Mouse (Mus musculus) B cell, adult 2 months (primary cell): ENCODE results near the gene Rbm34.
"Not testable (repeated sequence)": the region's sequence is repeated elsewhere in the genome, so short reads cannot be mapped to it uniquely, and the experiment has no call there.

ENCODE experiments used
- DNase-seq, 2 experiments: peaks; one replicate each; pipeline ENCODE4 v3.0.0; 2022

The Rbm34 gene

DNA sequence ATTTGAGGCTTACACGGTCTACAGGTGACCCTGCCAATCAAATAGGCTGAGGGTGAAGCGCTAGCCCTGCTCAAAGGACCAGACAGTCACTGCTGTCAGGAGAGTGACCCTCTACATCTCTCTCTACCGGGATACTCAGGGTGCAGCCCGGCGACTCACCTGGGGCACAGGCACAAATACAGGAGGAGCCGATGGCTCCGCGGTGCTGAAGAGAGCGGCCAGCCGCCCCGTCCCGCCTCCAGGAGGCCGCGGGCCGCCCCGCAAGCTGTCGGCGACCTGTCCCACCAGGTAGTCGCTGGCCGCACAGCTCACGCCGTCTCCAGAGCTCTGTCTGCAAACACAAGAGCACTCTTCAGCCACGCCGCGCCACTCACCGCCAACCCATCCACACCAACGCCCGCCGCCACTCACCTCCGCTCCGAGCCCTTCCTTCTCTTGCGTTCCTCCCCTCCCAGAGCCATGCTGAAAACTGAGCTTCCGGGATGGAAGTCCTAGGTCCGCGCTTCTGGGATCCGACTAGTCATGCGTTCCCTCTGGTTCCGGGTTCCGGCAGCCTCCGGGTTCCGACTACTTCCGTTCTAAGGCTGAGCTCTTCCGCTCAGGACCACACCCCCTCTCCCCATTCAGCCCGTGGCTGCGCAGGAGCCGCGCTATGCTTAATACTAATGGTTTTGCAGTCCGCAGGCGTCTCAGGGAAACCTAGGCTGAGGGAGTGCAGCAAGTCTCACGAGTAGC, at the start of gene Rbm34:
Gene Rbm34 (minus strand): TSS at position 493 of the 735 bp plus-strand sequence.
- peak; percentile 91 for DNase-seq

DNA sequence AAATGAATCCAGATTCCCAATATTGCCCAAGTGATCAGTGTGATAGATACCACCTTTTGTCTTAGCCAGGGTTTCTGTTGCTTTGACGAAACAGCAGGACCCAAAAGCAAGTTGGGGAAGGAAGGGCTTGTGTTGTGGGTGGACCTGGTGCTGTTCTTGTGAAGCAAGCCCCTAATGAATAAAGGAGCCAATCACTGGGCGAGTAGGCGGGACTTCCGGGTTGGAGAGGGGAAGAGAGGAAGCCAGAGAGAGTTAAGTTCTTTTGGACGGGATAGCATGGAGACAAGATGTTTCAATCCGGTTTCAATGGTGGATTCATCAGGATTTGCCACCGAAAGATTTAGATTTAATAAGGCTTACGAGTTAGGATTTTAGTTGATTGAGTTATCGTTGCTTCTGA, 40.8 kb upstream of the Rbm34 start:
- DNase-seq, result no peak

GRCm38 (mm10) chr8:126994506-126994905, 23.6 kb upstream of the Rbm34 start:
- no peak for DNase-seq

GRCm38 (mm10) chr8:126989363-126990153, 18.7 kb upstream of the Rbm34 start:
- no peak for DNase-seq

DNA sequence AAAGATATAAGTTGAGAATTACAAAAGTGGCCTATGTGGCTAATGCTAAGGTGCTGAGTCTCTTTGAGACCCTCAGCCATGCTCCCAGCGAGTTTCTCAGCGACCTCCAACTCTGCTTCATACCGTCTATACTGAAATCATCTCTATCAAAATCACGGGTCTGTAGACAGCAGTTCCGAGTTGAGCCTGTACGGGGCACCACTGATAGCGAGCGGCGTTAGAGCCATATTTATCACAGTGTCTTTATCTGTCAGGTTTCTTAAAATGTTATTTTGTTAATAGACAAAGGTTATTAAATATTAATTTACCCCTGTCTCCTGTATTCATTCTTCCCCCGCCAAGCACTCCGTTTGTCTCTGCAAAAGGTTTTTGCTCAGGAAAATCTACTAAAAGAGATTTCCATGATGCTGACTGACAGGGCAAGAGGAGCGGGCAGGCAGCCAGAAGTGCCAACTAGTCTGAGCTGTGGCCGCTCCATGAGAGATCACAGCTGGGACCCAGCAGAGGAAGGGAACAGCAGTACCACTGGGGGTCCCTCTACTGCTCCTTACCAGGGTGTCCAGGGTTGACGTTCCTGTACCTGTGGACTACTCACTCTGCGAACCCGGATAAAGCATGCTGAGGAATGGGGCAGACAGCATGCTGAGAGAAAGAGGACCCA, 17.6 kb upstream of the Rbm34 start:
- DNase-seq, result no peak

GRCm38 (mm10) chr8:126986495-126986894, 15.6 kb upstream of the Rbm34 start:
- peak; percentile 76 to 79 for DNase-seq

GRCm38 (mm10) chr8:126980046-126980445, 9.2 kb upstream of the Rbm34 start:
- DNase-seq, result no peak

GRCm38 (mm10) chr8:126979091-126979920, 8.4 kb upstream of the Rbm34 start:
- peak in 1 of 2 experiments; percentile 14 for DNase-seq

DNA sequence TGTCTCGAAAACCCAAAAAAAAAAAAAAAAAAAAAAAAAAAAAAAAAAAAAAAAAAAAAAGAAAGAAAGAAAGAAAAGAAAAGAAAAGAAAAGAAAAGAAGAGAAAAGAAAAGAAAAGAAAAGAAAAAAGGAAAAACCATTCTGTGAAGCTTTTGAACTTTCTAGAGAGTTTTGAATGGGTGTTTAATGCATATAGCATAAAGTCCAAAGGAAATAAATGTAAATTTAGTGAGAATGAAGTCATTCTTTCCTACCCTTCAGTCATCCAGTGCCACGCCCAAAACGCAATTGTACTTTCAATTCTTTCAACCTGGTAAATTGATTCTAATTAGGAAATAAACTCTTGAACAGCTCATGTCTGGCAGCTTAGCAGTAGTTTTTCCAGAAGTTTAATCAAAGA, 7.7 kb upstream of the Rbm34 start:
- not testable (repeated sequence) for DNase-seq

- no peak for DNase-seq
Observed at GRCm38 (mm10) chr8:126978028-126978427, 7.2 kb upstream of the Rbm34 start.

DNA sequence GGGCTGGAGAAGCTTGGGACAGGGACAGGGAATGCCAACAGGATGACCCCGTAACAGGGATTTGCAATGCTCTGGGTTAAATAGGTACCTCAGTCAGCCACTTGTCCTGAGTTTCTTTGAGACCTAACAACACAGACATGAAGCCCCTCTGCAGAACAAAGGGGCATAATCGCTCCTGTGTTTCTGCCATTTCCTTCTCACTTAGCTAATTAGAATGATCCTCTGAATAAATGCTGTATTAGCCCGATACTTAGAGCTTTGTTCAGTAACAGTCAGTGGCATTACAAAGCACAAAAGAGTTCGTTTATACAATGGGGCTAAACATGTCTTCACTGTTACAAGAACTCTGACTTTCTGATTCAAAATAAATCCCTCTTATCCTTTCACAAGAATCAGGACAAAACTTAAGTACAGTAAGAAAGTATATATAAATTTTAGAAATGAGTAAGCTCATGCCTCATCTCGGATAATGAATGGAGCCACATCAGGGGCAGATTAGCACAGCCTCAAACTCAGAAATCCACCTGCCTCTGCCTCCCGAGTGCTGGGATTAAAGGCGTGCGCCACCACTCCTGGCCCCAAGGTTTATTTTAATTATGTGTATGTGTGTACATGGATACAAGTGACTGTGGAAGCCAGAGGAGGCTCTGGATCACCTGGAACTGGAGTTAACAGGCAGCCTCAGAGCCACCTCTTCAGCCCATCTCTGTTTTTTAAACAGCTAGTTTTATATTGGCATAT, 5.9 kb upstream of the Rbm34 start:
- DNase-seq, result no peak

DNA sequence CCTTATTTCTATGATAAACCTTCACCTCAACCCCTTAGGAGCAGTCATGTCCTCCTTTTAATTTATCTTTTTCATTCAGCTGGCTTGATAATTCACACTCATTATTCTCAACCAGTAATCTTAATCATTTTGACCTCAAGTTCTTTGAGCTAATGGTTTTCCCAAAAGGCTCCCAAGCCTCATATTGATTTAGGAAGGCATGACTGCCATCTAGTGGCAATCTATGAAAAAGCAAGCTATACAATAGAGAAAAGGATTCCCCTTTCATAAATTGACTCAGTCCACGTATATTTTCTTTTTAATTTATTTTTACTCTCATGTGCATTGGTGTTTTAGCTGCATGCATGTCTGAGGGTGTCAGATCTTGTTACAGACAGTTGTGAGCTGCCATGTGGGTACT, 4.8 kb upstream of the Rbm34 start:
- peak; percentile 14 to 18 for DNase-seq

- no peak for DNase-seq
Observed at GRCm38 (mm10) chr8:126974511-126974910, 3.6 kb upstream of the Rbm34 start.

DNA sequence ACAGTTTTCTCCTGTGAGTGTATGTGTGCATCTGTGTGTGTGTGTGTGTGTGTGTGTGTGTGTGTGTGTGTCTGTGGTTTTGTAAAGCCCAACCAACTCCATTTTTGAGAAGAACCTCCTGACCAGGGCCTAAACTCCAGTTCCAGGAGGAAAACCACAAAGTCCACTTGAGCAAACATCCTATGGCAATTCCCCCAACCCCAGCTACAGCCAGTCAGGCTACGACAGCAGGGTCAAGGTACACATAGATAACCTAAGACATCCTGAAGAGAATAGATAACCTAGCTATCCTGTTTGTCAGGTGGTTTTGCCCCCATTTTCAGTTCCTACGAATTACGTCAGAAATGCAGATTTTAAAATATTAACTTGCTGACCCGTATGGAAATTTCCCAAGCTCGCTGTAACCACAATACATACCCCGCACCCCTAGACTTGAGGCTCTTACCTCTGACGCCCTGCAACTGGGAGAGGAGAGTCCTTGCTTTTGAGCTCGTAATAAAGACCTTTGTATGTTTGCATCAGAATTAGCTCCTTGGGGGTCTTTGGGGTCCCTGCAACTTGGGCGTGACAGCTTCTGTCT, 2.9 kb upstream of the Rbm34 start:
- no peak for DNase-seq

DNA sequence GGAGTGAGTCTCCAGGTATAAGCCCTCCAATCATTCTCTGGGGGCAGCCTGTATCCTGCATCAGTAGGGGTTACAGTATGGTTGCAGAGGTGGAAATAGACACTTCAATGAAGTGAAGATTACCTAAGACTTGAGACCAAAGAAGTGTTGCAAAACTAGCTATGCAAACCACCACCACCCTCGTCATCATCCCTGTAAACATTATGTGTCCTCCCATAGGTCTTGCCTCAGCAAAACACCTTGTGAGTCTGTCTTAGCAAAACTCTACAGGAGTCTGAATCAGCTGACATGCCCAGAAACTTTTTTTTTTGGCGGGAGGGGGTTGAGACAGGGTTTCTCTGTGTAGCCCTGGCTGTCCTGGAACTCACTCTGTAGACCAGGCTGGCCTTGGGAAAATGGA, 1.8 kb upstream of the Rbm34 start:
- DNase-seq, result no peak

- no peak for DNase-seq
Observed at GRCm38 (mm10) chr8:126972102-126972501, 1.2 kb upstream of the Rbm34 start.

- DNase-seq, result no peak
Observed at GRCm38 (mm10) chr8:126971314-126971664, 418 bp upstream of the Rbm34 start.

- DNase-seq, result no peak
Observed at GRCm38 (mm10) chr8:126969546-126969945, 1.3 kb downstream of the Rbm34 start.

DNA sequence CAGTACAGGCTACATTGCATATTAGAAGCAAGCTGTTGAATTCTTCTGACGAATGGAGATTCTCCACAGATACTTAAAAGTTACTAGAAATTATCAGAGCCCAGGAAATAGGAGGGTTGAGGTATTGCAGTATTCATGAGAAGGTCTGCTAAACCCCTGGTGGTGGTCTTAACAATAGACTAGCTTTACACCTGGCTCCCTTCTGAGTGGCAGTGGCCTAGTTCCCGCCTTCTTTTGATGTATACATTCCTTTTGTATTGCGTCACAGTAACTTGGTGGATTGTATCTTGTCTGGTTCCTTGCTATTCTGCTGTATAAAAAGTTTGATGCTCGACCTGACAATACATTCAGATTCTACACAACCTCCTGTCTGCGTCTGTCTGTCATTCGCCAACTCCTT, 2.8 kb downstream of the Rbm34 start:
- no peak for DNase-seq

- no peak for DNase-seq
Observed at GRCm38 (mm10) chr8:126965246-126965645, 5.6 kb downstream of the Rbm34 start.

DNA sequence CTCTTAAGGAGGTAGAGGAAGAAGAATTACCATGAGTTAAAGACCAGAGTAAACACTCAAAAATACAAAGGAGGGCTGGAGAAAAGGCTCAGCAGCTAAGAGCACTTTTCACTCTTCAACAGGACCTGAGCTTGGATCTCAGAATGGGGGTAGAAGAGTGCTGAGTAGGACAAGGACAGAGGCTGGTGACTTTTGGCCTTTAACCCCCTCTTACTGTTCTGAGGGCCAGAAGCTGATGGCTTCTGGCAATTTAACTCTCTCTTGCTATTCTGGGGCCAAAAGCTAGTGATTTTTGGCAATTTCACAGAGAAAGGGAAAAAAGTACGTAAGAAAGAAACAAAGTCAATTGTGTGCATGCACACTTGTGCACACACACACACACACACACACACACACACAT, 8.0 kb downstream of the Rbm34 start:
- DNase-seq, result no peak

GRCm38 (mm10) chr8:126961516-126961915, 9.4 kb downstream of the Rbm34 start:
- DNase-seq, result no peak
